Comparison of ENCODE assay signal across 24 mouse cellular contexts in the genomic region with DNA sequence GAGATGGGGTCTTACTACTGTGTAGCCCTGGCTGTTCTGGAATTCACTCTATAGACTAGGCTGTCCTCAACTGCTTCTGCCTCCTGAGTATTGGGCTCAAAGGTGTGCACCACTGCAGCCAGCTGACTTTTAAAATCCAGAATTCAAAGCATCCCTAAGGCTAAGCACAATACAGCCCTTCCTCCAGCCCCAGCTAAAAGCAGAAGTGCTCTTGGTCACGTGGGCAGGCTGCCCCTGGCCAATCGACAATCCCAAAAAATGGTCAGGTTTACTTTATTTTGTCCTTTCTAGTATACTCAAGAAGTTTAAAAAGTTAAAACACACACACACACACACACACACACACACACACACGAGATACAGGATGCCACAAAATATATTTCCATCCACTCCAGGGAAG. TPM values are rescaled to one million over a fixed set of nuclear protein-coding genes. Genes with fewer than 3 reads are reported as not detected.
A peak's percentile ranks its signal among the peaks of the same experiment; 100 is the strongest.
DNase-seq lines count a peak whose midpoint lies in the region; ATAC-seq and TF ChIP-seq lines count a peak whose summit lies in the region.
"Had no signal": no experiment of that assay in that cellular context is flagged by ENCODE, and none has a peak within 500 bp of the region (broad histone marks: within the 10 kb centered on the region; RNA-seq: fewer than 3 reads in every experiment).

No protein-coding gene starts in this region.

- 35% methylated on average over 3 of the region's 3 CpGs for whole genome bisulfite sequencing in liver, embryonic 12.5 days (ENCODE audit: insufficient replicate concordance)
- 69% methylated on average over 3 of the region's 3 CpGs for WGBS in liver, embryonic 11.5 days
- WGBS in liver, embryonic 15.5 days (ENCODE audit: insufficient replicate concordance) = 30% methylated on average over 3 of the region's 3 CpGs

- H3K27me3 ChIP-seq in liver, embryonic 12.5 days (replicated peaks) = no peaks in the 10 kb centered on the region
- H3K27me3 ChIP-seq in liver, embryonic 11.5 days (replicated peaks; ENCODE audit: control insufficient read depth, insufficient read depth, low read length) = no peaks in the 10 kb centered on the region
- H3K27me3 ChIP-seq in liver, embryonic 15.5 days = no peaks in the 10 kb centered on the region
- H3K27me3 ChIP-seq: embryonic facial prominence, embryonic 13.5 days; forebrain, embryonic 13.5 days; heart, embryonic 12.5 days; limb, embryonic 12.5 days; megakaryocyte, embryonic 14.5 days had no signal

- no peak overlapping the region for H3K4me2 ChIP-seq in liver, embryonic 12.5 days
- H3K4me2 ChIP-seq in liver, embryonic 11.5 days = no peak overlapping the region
- no peak overlapping the region for H3K4me2 ChIP-seq in liver, embryonic 15.5 days
- H3K4me2 ChIP-seq: embryonic facial prominence, embryonic 13.5 days; forebrain, embryonic 13.5 days; heart, embryonic 12.5 days; limb, embryonic 12.5 days had no signal

- peaks cover 49% of the 10 kb centered on the region for H3K4me1 ChIP-seq in liver, embryonic 12.5 days
- H3K4me1 ChIP-seq in liver, embryonic 11.5 days (replicated peaks; ENCODE audit: control insufficient read depth, insufficient read depth, low read length) = peaks cover 21% of the 10 kb centered on the region
- peaks cover 37% of the 10 kb centered on the region for H3K4me1 ChIP-seq in bone marrow macrophage, adult 2 months (ENCODE audit: control insufficient read depth, insufficient read depth, low read length)
- H3K4me1 ChIP-seq in liver, embryonic 15.5 days (replicated peaks) = peaks cover 62% of the 10 kb centered on the region
- H3K4me1 ChIP-seq: embryonic facial prominence, embryonic 13.5 days; forebrain, embryonic 13.5 days had no signal

- H3K9ac ChIP-seq in liver, embryonic 12.5 days = no peak overlapping the region
- no peak overlapping the region for H3K9ac ChIP-seq in liver, embryonic 11.5 days (ENCODE audit: low read depth, low read length)
- H3K9ac ChIP-seq in liver, embryonic 15.5 days = no peak overlapping the region
- H3K9ac ChIP-seq: embryonic facial prominence, embryonic 13.5 days; forebrain, embryonic 13.5 days; heart, embryonic 12.5 days; limb, embryonic 12.5 days had no signal

- no peak for DNase-seq in liver, embryonic 11.5 days (ENCODE audit: low spot score)
- no peak for DNase-seq in urinary bladder, adult 2 months (ENCODE audit: low spot score)
- no peak for DNase-seq in lung, adult 18-20 months
- DNase-seq in cerebellum, adult 18-20 months = no peak
- DNase-seq: adrenal gland, postnatal 36 days; cerebellum, adult 11-12 months; embryo, embryonic 11 days; heart, adult 11 months; heart, postnatal 10 days; lung, postnatal 10 days; midbrain, embryonic 14.5 days; right cerebral cortex, postnatal 14 days; spleen, adult 18-20 months; thymus, postnatal 25 days had no signal

- ATAC-seq in liver, embryonic 12.5 days = no peak
- no peak for ATAC-seq in liver, embryonic 11.5 days (replicated peaks; ENCODE audit: low FRiP score)
- ATAC-seq in liver, embryonic 15.5 days (ENCODE audit: insufficient read depth) = no peak
- ATAC-seq: forebrain, embryonic 13.5 days; hindbrain, postnatal 0 days had no signal

- no peak for TF ChIP-seq CTCF in bone marrow macrophage, adult 2 months (IDR thresholded peaks at IDR 0.05; ENCODE audit: low read depth, low read length)

- TF ChIP-seq POLR2A in bone marrow macrophage, adult 2 months (IDR thresholded peaks at IDR 0.05; ENCODE audit: borderline replicate concordance, low read depth, low read length) = no peak

- H3K27ac ChIP-seq in liver, embryonic 12.5 days = peak overlapping the region; percentile 57; the same call in 1 of the 2 replicates
- no peak overlapping the region for H3K27ac ChIP-seq in liver, embryonic 11.5 days (ENCODE audit: low read depth, low read length)
- H3K27ac ChIP-seq in bone marrow macrophage, adult 2 months (ENCODE audit: insufficient read depth, low read depth, low read length) = peak overlapping the region; percentile 97
- H3K27ac ChIP-seq in liver, embryonic 15.5 days (replicated peaks) = peak overlapping the region; percentile 21; the same call in 1 of the 2 replicates
- H3K27ac ChIP-seq: embryonic facial prominence, embryonic 13.5 days; forebrain, embryonic 13.5 days; hindbrain, postnatal 0 days; kidney, postnatal 0 days; limb, embryonic 12.5 days had no signal

- H3K4me3 ChIP-seq in liver, embryonic 12.5 days = no peak overlapping the region
- H3K4me3 ChIP-seq in liver, embryonic 11.5 days (ENCODE audit: low read depth, low read length) = no peak overlapping the region
- H3K4me3 ChIP-seq in bone marrow macrophage, adult 2 months (ENCODE audit: insufficient read depth, low read length) = no peak overlapping the region
- H3K4me3 ChIP-seq in liver, embryonic 15.5 days (replicated peaks) = no peak overlapping the region
- H3K4me3 ChIP-seq: embryonic facial prominence, embryonic 13.5 days; forebrain, embryonic 13.5 days; heart, embryonic 12.5 days; limb, embryonic 12.5 days; megakaryocyte, embryonic 14.5 days had no signal

- no peaks in the 10 kb centered on the region for H3K9me3 ChIP-seq in liver, embryonic 12.5 days (replicated peaks)
- no peaks in the 10 kb centered on the region for H3K9me3 ChIP-seq in liver, embryonic 11.5 days (ENCODE audit: control insufficient read depth, low read length)
- no peaks in the 10 kb centered on the region for H3K9me3 ChIP-seq in liver, embryonic 15.5 days (replicated peaks)
- H3K9me3 ChIP-seq: embryonic facial prominence, embryonic 13.5 days; forebrain, embryonic 13.5 days; heart, embryonic 12.5 days; limb, embryonic 12.5 days; megakaryocyte, embryonic 14.5 days had no signal

- H3K36me3 ChIP-seq in liver, embryonic 12.5 days = peaks cover 100% of the 10 kb centered on the region
- H3K36me3 ChIP-seq in liver, embryonic 11.5 days (ENCODE audit: control insufficient read depth, insufficient read depth, low read length) = peaks cover 44% of the 10 kb centered on the region
- peaks cover 98% of the 10 kb centered on the region for H3K36me3 ChIP-seq in liver, embryonic 15.5 days (replicated peaks)

RNA-seq across cellular contexts. Expression of a gene that starts 19.0 kb away (rescaled TPM):
- 10.7 and 12.6 TPM in 2 replicates for polyA plus RNA-seq in liver, embryonic 12.5 days (2016; fragmentation: Nextera tagmentation; extraction: Ambion mirVana)
- 17.8 and 21.9 TPM in 2 replicates for polyA plus RNA-seq in liver, embryonic 11.5 days (2014; fragmentation: Nextera tagmentation; extraction: Ambion mirVana)
- polyA plus RNA-seq in bone marrow macrophage, adult 2 months (2012; ENCODE audit: insufficient read depth, insufficient read length, missing spikeins) = 99.5 and 108 TPM in 2 replicates
- polyA plus RNA-seq in liver, embryonic 15.5 days (2015; fragmentation: Nextera tagmentation; extraction: Ambion mirVana) = 6.4 and 6.7 TPM in 2 replicates
- polyA plus RNA-seq in urinary bladder, adult 2 months (2012; rRNA removed) = 42.5 and 57.7 TPM in 2 replicates
